Mouse (Mus musculus) retina, postnatal 7 days (tissue): ENCODE data around the gene Tubb2b.

ENCODE experiments used
- DNase-seq: peaks from one replicate; pipeline ENCODE4 v3.0.0-alpha.2; 2012; ENCODE audit warnings: low read depth, low spot score

Gene Tubb2b

GRCm38 (mm10) chr13:34130226-34130731 lies at the start of gene Tubb2b:
Gene Tubb2b (minus strand): TSS chr13:34130466.
- peak; percentile 83 for DNase-seq

- no peak for DNase-seq
These were observed 43.8 kb upstream of the Tubb2b start for GRCm38 (mm10) chr13:34174025-34174424.

GRCm38 (mm10) chr13:34163304-34163975 lies 33.2 kb upstream of the Tubb2b start:
- no peak for DNase-seq

GRCm38 (mm10) chr13:34162491-34163303 lies 32.4 kb upstream of the Tubb2b start, which contains the start of gene Psmg4:
Gene Psmg4 (plus strand): TSS chr13:34162964.
- DNase-seq = peak; percentile 84

DNA sequence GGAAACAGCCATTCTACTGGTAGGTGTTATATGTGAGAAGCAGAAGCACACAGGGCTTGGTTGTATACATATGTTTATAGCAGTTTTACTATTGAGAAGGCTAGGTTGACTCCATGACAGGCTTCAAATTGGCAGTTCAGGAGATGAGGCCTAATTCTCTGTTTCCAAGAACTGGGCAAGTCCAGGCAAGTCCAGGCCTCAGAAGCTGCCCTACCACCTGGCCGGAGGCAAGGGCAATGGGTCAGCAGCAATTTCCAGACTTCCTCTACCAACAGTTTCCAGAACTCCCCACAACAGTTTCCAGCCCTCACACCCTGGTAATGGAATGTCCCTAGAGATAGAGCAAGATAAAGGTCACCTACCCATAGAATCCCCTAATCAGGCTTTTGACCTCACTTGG lies 29.7 kb upstream of the Tubb2b start:
- DNase-seq = no peak

DNA sequence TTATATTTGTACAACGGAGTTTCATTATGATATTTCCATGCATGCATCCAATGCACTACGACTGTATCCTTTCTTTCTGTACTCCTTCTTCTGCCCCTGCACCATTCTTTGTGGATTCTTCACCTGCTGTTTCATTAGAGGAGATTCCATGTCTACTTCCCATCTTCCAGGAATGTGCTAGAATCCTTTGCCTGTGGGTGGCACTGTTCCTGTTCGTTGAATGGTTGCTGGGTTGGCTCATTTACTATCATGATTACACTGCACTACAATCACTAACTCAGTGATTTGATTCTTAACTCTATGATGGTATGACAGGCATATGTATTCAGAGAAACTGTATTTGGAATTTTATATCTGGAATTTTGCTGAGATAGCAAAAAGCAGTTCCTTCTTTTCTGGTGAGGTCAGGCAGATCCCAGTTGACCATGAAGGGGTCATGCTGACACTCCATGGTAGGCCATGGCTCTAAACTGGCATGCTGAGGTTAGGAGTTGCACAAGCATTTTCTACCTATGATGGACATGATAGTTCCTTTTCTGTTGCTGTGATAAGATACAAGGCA lies 27.4 kb upstream of the Tubb2b start:
- no peak for DNase-seq

DNA sequence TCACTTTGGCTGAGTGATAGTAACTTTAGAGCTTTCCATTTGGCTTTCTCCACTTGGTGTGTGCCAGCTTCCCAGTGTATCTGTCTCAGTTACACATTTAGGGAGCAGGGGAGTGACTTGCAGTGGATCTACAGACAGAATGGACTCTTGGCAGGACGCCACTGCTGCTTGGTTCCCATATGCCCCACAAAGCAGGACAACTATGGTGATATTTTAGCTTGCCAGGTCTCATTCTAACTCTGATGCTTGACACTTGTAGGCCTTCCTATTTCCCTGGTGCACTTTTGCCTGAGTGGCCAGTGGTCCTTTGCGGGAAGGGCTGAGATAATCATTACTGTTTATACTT lies 26.5 kb upstream of the Tubb2b start:
- no peak for DNase-seq

- DNase-seq = no peak
These were observed 26.0 kb upstream of the Tubb2b start for GRCm38 (mm10) chr13:34156133-34156839.

GRCm38 (mm10) chr13:34154931-34155272 lies 24.6 kb upstream of the Tubb2b start:
- DNase-seq = peak; percentile 37

GRCm38 (mm10) chr13:34154217-34154930 lies 24.1 kb upstream of the Tubb2b start:
- DNase-seq = peak; percentile 62

- no peak for DNase-seq
These were observed 23.2 kb upstream of the Tubb2b start for GRCm38 (mm10) chr13:34153254-34154011.

DNA sequence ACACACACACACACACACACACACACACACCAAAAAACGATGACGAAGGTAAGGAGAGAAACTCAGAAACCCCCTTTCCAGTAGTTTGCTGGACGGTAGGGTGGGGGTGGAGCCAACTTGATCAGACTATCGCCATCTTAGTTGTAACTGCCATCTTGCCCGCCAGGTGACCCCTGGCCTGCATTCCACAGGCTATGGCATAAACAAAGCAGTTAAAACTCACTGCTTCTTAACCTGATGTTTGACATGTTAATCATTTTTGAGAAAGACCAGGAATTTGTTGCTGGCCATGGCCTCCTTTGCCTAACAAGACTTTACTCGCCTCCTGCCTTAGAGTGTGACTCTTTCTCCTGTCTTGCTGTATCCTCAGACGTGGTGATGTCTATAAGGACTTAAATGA lies 22.4 kb upstream of the Tubb2b start:
- no peak for DNase-seq

GRCm38 (mm10) chr13:34151425-34151824 lies 21.2 kb upstream of the Tubb2b start:
- no peak for DNase-seq

DNA sequence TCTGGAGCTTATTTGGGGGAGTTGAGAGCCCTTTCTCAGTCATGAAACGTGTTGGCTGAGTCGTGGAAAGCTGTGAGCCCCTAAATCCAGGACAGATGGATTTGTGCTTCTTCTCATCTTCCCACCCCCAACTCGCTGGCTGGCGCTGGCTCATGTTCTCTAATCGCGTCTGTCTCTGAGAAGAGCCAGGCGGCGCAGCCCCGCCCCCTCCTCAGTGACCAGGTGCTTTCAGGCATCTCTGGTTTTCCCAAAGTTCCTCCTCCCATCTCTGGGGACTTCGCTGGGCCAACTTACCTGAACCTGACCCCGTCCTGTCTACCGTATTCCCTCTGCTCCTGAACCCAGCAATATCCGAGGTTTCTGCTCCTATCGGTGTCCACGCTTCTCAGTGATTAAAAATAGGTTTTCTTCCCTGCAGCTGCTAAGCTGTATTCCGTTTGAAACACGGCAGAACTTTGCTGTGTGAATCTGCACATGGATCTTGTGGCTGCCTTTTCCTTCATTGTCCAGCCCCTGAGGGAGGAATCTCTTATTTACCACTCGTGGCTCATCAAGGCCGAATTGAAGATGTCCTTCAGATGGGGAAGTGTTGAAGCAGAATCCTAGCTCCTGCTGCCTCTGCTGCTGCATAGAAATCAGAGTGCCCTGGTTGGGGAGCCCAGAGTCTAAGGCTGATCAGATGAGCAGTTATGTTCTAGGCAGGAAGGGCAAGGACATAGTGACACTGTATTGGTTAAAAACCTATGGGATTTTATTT lies 20.2 kb upstream of the Tubb2b start:
- DNase-seq = peak; percentile 35

DNA sequence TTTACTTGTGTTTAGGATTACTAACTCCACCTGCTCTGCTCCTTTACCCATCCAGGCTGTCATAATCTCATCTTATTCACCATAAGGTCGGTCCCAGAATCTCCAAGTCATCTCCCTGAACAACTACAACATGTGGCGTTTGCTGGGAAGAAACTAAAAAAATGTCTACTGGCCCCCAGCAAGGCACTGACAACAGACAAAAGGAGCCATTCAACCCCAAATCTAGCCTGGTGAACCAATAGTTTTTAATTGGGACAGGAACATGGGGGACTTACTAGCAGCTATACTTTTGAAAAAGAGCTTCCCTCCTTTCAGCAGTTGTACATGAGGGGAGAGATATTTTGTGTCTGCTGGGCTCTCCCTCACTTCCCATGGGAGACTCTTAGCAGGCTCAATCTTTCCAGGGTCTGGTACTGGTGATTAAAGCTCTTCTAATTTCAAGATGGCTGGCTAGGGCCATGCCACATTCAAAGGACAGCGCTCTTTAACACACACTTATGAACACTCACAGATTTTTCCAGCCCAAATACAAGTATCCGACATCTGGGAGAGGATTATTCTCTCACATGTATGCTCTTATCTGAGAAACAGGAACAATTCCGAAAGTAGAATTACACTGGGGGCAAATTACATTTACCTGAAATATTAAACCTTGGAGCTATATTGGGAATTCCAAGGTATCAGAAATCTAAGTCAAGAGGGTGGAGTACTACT lies 19.4 kb upstream of the Tubb2b start:
- DNase-seq = no peak

GRCm38 (mm10) chr13:34148767-34149392 lies 18.6 kb upstream of the Tubb2b start:
- DNase-seq = peak; percentile 54

DNA sequence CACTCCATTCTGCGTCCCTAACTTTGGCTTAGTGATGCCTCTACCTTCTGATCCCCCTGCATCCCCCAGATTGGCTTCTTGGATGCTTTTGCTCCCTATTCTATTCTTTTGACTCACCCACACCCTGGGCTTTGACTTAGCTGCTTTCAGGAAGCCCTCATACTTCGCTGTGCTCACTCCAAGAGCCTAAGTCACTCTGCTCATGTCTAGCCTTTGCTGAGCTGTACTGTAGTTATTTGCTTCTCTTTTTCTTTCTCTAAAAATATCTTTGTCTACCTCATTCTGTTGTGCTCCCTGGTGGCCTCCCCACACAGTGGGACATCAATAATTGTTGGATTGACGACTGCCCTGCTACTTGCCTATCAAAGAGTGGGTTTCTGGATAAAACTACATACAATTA lies 17.9 kb upstream of the Tubb2b start:
- DNase-seq = no peak

DNA sequence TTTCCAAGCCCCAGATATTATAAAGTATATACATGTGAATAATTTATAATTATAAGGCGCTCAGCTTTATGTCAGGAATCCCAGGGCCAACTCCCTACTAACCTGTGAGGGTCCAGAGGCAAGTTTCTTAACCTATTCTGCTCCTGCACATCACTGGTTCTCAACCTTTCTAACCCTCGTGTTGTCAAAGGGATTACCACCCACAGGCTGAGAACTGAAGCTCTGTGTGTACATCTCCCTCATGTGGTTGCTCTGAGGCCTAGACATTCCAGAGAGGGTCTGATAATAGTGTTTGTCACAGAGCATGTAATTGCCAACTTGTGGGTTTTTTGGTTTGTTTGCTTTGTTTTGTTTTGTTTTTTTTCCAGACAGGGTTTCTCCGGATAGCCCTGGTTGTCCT lies 16.6 kb upstream of the Tubb2b start:
- no peak for DNase-seq

DNA sequence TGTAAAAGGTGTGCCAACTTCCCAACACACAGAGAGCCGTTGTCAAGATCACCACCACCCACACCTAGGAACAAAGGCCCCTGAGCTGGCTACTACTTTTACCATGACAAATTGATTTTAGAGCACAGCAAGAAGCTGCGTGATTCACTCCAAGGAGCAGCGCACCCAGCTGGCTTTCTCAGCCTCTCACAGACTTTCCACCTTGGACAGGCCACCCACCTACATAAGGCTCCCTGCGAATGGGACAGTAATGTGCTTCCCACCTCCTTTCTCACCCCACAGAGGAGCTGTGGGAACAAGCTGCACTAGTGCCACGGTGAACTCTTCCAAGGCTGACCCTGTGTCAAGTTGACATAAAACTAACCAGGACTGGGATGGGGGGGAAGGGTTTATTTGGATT lies 13.1 kb upstream of the Tubb2b start:
- no peak for DNase-seq
